Mouse (Mus musculus): Measurements from ENCODE around the gene Pim3.

- TF ChIP-seq CTCF (conservative IDR thresholded peaks at IDR 0.05 in 1 of 2, IDR thresholded peaks at IDR 0.05 in 1 of 2; ENCODE audit: low read depth in 2 of 2, low read length in 2 of 2) (no peak), MAFK (IDR thresholded peaks at IDR 0.05; ENCODE audit: insufficient replicate concordance, low read length) (no peak), POLR2A (IDR thresholded peaks at IDR 0.05; ENCODE audit: low read depth, low read length) (no peak), BHLHE40 (IDR thresholded peaks at IDR 0.05; ENCODE audit: low read depth, low read length) (no peak), ELF1 (IDR thresholded peaks at IDR 0.05; ENCODE audit: low read depth, low read length) (no peak), NELFE (IDR thresholded peaks at IDR 0.05; ENCODE audit: low read depth, low read length) (no peak), GABPA (IDR thresholded peaks at IDR 0.05; ENCODE audit: insufficient replicate concordance, low read depth, low read length) (no peak), RCOR1 (conservative IDR thresholded peaks at IDR 0.05; ENCODE audit: low read depth, low read length) (no peak)
Measured at GRCm38 (mm10) chr15:88850146-88850826, 11.7 kb upstream of the Pim3 start.

Measured in CH12.LX (cell line).